Comparison of ENCODE assay signal across 18 mouse cellular contexts in genomic region chr4:101582882-101583281, GRCm38 (mm10).
DNase-seq lines count a peak whose midpoint lies in the region; TF ChIP-seq lines count a peak whose summit lies in the region.
"Had no signal": no experiment of that assay in that cellular context is flagged by ENCODE, and none has a peak within 500 bp of the region (broad histone marks: within the 10 kb centered on the region; RNA-seq: fewer than 3 reads in every experiment).

No protein-coding gene starts in this region.

- DNase-seq in layer of hippocampus, adult 2 months (ENCODE audit: low spot score in 2 of 2) = no peak
- no peak for DNase-seq in layer of hippocampus, adult 18-20 months (ENCODE audit: low spot score in 2 of 2)
- DNase-seq in brain, adult 2 months (ENCODE audit: low read depth, low spot score) = peak; percentile 66
- no peak for DNase-seq in cerebellum, adult 18-20 months
- DNase-seq in left cerebral cortex, adult 8-10 months (ENCODE audit: low spot score in 2 of 2) = no peak
- DNase-seq: adrenal gland, adult 8-10 months; adrenal gland, postnatal 14 days; adrenal gland, postnatal 36 days; cerebellum, adult 11 months; cerebellum, adult 2 months; cerebellum, adult 9-10 months; cerebellum, postnatal 10 days; cerebellum, postnatal 25 days; forebrain, postnatal 0 days had no signal

- H3K4me3 ChIP-seq in layer of hippocampus, adult 2 months = no peak overlapping the region
- H3K4me3 ChIP-seq: embryonic facial prominence, embryonic 10.5 days; embryonic facial prominence, embryonic 12.5 days; forebrain, embryonic 13.5 days; forebrain, embryonic 15.5 days had no signal

- no peak for TF ChIP-seq CTCF in layer of hippocampus, adult 2 months (conservative IDR thresholded peaks at IDR 0.05)

- H3K27ac ChIP-seq in layer of hippocampus, adult 2 months = peak overlapping the region; percentile 54; the same call in 1 of the 2 replicates
- H3K27ac ChIP-seq: embryonic facial prominence, embryonic 10.5 days; embryonic facial prominence, embryonic 12.5 days; forebrain, embryonic 13.5 days; forebrain, embryonic 15.5 days had no signal
